Mouse (Mus musculus) layer of hippocampus, postnatal 10 days (tissue): Measurements from ENCODE around the gene Slc43a1. TPM values are rescaled to one million over a fixed set of nuclear protein-coding genes. Genes with fewer than 3 reads are reported as not detected.

Experiments
- DNase-seq, 2 experiments: peaks; one replicate each; pipeline ENCODE4 v3.0.0; 2021; ENCODE audit warnings: low spot score in 2 of 2
- total RNA-seq, 2 experiments: library from RNA; stranded (reverse); gene quantifications; 2 replicates each; pipeline ENCODE4 v1.2.3; 2021

The Slc43a1 gene
- total RNA-seq, 2 experiments from 2014 or later: 0.27 to 0.75 TPM

- peak; percentile 91 to 92 for DNase-seq
Observed at GRCm38 (mm10) chr2:84865616-84866571, 27.2 kb downstream of the Slc43a1 start.

GRCm38 (mm10) chr2:84868521-84868943, 29.9 kb downstream of the Slc43a1 start:
- DNase-seq: peak; percentile 89 to 90

GRCm38 (mm10) chr2:84868977-84869376, 30.3 kb downstream of the Slc43a1 start:
- peak in 1 of 2 experiments; percentile 57 for DNase-seq

DNA sequence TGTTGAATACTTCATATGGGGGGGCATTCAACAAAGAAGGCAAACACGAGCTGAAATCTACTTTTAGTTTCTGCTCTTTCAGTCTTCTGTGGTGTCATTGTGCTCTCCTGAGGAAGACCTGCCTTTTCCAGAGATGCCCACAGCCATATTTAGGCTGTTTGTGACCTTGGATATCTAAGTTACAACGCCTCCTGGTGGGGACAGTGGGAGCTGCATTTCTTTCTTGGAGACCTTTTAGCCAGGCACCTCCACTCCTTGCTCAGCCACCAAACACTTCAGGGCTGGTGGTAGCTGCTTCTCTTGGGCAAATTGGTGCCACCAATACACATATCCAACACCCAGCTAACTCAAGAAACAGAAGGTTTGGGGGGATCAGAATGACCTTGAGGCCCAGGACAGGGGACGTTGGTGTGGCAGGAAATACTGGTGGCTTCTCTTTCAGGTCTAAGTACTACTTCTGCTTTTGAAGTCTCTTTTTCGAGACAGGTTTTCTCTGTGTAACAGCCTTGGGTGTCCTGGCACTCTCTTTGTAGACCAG, 32.0 kb downstream of the Slc43a1 start:
- no peak for DNase-seq

- no peak for DNase-seq
Observed at GRCm38 (mm10) chr2:84872105-84872716, 33.6 kb downstream of the Slc43a1 start.

GRCm38 (mm10) chr2:84875842-84876241, 37.2 kb downstream of the Slc43a1 start:
- no peak for DNase-seq

GRCm38 (mm10) chr2:84880590-84880989, 41.9 kb downstream of the Slc43a1 start:
- DNase-seq: peak in 1 of 2 experiments; percentile 2

GRCm38 (mm10) chr2:84882606-84883005, 44.0 kb downstream of the Slc43a1 start:
- peak; percentile 35 to 53 for DNase-seq

DNA sequence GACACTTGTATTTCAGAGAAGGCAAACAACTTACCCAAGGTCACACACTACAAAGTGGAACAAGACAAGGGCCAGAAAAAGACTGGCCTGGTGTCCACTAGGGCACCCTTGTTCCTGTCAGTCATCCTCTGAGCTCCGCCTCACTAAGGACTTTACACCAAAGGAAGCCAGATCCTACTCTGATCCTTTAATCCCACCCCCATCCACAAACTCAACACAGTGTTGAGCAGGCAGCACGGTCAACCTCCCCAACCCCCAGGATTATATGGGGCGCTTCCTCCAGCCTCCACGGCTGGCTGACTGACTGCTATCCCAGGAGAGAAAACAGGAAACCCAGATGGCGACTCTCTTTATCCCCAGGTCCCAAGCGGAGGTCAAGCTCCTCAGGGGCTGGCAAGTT, 44.4 kb downstream of the Slc43a1 start:
- DNase-seq: peak; percentile 4 to 10

GRCm38 (mm10) chr2:84883530-84883929, 44.9 kb downstream of the Slc43a1 start:
- peak in 1 of 2 experiments; percentile 19 for DNase-seq

GRCm38 (mm10) chr2:84883942-84884341, 45.3 kb downstream of the Slc43a1 start:
- peak; percentile 6 to 15 for DNase-seq

- DNase-seq: peak in 1 of 2 experiments; percentile 15
Observed at GRCm38 (mm10) chr2:84884611-84885010, 46.0 kb downstream of the Slc43a1 start.

DNA sequence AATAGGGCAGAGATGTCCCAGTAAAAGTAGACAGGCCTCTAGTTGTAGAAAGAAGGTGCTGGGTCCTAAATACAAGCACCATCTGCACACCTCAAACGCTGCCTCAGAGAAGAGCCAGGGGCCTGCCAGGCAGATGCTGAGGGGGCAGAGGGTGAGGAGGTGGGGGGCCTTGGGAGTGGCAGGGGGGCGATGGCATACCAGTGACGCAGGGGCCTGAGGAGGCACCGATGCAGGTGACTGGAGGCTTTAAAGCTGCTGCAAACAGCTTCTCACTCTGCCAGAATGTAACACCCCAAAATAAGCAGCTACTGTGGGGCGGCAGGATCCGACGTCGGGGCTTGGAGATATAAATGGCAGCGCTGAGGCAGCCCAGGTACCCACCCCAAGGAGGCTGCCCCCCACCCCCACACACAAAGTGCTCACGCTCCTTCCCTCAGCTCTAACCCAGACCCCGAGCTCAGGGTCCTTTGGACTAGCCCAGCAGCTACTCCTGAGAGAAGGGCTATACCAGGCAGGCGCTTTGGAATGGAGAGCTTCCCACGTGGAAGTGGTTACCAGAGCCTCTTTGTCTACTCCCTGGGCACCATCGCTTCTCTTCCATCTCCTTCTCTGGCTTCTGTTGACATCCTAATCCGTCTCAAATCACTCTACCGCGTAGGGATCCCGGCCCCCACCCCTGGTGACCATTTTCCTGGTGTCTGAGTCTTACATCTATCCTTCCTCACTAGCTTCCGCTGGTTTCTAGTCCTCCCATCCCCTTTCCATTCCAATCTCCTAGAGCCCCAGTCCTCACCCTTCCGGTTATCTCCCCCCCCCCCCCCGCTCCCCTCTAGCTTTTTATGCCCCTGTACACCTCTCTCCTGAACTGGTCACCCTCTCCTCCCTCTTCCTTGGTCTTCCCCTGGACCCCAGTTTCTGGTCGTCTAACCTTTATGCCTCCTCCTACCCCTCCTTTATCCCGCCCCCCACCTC, 46.7 kb downstream of the Slc43a1 start:
- peak in 1 of 2 experiments; percentile 37 for DNase-seq

DNA sequence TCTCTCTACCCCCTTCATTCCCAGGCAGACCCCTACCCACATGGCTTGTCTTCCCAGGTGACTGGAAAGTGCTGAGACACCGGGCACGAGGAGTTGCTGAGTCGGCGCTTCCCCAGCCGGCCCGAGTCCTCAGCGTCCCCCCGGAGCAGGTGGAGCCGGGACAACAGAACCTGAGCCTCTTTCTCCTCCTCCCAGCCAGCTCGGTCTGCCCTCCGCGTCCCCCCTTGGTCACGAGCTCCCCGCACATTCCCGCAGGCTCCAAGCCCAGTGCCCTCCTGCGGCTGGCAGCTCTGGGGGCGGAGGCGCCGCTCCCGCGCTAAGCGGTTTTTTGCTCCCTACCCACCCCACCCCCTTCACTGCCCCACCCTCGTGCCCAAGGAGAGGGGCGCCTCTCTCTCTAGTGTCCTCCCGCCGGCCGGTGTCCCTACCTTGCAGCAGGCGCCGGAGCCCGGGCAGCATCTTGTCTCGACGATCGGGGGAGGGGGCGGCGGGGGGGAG, 47.6 kb downstream of the Slc43a1 start, which contains the start of gene Rtn4rl2:
Gene Rtn4rl2, minus strand, starts transcription at position 477 of the 498 bp plus-strand sequence.
- DNase-seq: peak in 1 of 2 experiments; percentile 52

DNA sequence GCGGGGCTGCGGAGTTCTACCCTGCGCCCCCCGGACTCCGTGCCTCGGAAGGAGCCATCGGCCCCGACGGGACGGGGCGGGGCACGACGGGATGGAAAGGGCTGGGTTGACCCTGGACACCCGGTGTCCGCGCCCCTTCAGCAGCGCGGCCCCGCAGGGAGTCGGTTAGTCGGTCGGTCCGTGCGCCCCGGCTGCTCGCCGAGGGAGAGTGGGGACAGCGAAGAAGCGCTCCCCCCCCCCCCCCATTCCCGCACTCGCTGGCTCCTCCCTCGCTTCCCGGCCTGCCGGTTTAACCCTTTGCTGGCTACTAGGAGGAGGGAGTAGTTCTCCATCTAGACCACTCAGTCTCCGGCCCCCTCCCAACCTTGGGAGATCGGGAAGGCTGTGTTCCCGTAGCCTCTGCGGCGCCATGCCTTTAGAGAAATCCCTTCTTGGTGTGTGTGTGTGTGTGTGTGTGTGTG, 48.2 kb downstream of the Slc43a1 start:
- DNase-seq: peak in 1 of 2 experiments; percentile 73

DNA sequence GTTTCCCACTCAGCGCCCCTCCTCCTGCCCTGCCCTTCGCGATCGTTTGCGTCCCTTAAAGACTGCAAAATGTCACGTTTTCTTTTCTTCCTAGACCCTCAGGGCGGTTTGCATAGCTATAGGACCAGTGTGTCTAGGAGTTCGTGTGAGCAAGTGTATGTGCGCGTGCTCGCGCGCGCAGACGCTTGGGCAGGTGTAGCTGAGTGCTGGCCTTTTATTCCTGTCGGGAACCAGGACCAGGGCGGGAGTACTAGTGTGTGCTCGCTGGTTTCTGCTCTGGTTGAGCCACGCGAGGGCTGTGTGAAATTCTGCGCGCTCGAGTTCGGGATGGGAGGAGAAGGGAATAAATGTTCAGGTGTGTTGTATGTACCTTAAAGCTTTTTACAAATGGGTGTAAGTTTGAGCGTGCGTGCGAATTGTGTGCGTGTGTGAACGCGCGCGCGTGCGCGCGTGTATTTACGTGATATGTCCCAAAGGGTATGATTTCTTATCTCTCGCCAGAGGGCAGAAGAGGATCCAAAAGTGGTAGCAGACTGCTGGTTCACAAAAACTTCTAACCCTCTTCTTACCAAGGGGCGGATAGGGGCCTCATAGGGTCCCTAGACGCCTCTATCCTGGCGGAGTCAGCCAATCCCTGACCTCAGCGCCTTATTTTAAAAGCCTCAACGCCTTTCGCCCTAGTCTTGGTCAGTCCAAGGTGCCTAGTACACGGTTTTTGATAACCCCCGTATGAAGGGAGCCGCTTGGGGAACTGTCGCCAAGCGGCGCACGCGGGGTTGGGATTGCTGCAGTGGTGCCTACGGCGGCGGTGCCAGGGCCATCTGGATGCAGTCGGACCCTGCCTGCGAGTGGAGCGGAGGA, 49.0 kb downstream of the Slc43a1 start:
- DNase-seq: peak in 1 of 2 experiments; percentile 63

- peak; percentile 84 to 89 for DNase-seq
Observed at GRCm38 (mm10) chr2:84888657-84889315, 50.1 kb downstream of the Slc43a1 start.

DNA sequence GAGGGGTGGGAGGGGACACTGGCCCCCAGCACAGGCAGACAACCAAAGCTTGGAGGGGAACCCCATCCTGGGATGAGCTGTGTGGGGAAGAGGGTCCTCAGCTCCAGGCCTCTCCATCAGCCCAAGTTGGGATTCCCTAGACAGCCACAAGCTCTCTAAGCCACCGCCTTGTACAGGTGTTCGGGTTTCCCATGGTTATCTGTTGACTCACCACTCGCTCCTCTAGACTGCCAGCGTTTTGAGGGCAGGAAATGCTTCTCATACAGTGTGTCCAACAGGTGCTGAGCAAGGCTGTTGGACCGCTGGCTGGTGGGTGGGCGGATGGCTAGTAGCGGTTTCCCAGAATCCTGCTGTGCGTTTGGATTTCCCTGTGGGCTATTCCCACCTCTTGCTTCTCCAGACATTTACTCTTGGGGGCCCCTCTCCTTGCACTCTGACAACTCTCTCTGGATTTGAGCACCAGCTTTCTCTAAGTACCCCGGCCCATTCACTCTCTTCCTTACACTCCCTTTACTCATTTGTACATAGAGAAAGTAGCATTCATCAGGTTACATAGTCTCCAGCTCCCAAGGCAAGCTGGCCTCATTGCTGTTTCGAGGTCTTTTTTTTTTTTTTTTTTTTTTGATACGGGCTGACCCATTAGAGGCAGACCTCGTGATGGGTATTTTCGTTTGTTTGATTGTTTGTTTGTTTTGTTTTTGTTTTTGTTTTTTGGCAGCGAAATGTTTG, 50.8 kb downstream of the Slc43a1 start:
- DNase-seq: no peak
